Mouse (Mus musculus) frontal cortex, postnatal 14 days (tissue): Measurements from ENCODE around the gene Meis2.

ENCODE experiments used
- DNase-seq, 2 experiments: peaks; one replicate each; pipeline ENCODE4 v3.0.0; 2022; ENCODE audit warnings: low spot score in 2 of 2

The Meis2 gene

GRCm38 (mm10) chr2:116068461-116068860 is 2.8 kb upstream of the Meis2 start:
- DNase-seq, result no peak

GRCm38 (mm10) chr2:116067711-116068110 is 2.1 kb upstream of the Meis2 start:
- no peak for DNase-seq

GRCm38 (mm10) chr2:116067065-116067497 is 1.4 kb upstream of the Meis2 start:
- peak; percentile 72 to 78 for DNase-seq

- DNase-seq, result no peak
Observed at GRCm38 (mm10) chr2:116066057-116066941, 660 bp upstream of the Meis2 start.

- DNase-seq, result no peak
Observed at GRCm38 (mm10) chr2:116065057-116065456, 582 bp downstream of the Meis2 start.

- DNase-seq, result no peak
Observed at GRCm38 (mm10) chr2:116064521-116064920, 1.1 kb downstream of the Meis2 start.

- DNase-seq, result no peak
Observed at GRCm38 (mm10) chr2:116063819-116064293, 1.8 kb downstream of the Meis2 start.

GRCm38 (mm10) chr2:116062761-116063441 is 2.7 kb downstream of the Meis2 start:
- no peak for DNase-seq

- no peak for DNase-seq
Observed at GRCm38 (mm10) chr2:116062251-116062651, 3.4 kb downstream of the Meis2 start.

GRCm38 (mm10) chr2:116061401-116062021 is 4.1 kb downstream of the Meis2 start:
- DNase-seq, result no peak

- no peak for DNase-seq
Observed at GRCm38 (mm10) chr2:116060701-116061400, 4.8 kb downstream of the Meis2 start.

GRCm38 (mm10) chr2:116060210-116060609 is 5.4 kb downstream of the Meis2 start:
- no peak for DNase-seq

GRCm38 (mm10) chr2:116059661-116060060 is 6.0 kb downstream of the Meis2 start:
- DNase-seq, result no peak

GRCm38 (mm10) chr2:116059066-116059465 is 6.6 kb downstream of the Meis2 start:
- DNase-seq, result no peak

GRCm38 (mm10) chr2:116058511-116058910 is 7.1 kb downstream of the Meis2 start:
- no peak for DNase-seq

- DNase-seq, result no peak
Observed at GRCm38 (mm10) chr2:116056826-116057225, 8.8 kb downstream of the Meis2 start.

GRCm38 (mm10) chr2:116055686-116056620 is 9.7 kb downstream of the Meis2 start:
- DNase-seq, result no peak

- no peak for DNase-seq
Observed at GRCm38 (mm10) chr2:116053931-116054330, 11.7 kb downstream of the Meis2 start.

- DNase-seq, result no peak
Observed at GRCm38 (mm10) chr2:116052688-116053421, 12.8 kb downstream of the Meis2 start.
